Mouse (Mus musculus) cerebellum, adult 2 months (tissue): ENCODE results near the gene Coq8b. TPM values are rescaled to one million over a fixed set of nuclear protein-coding genes. Genes with fewer than 3 reads are reported as not detected.

Experiments
- DNase-seq, 2 experiments: peaks; one replicate each; pipeline ENCODE4 v3.0.0; 2021
- H3K27ac ChIP-seq: fragments of 200-500 bp; 2 replicates; pipeline ENCODE4 v1.5.1; 2012; ENCODE audit warnings: low read length, control low read depth, inconsistent platforms; ENCODE audit not compliant: insufficient read depth
- H3K27me3 ChIP-seq: fragments of 200-500 bp; 2 replicates; pipeline ENCODE4 v1.6.1; 2012; ENCODE audit warnings: inconsistent platforms, mild to moderate bottlenecking, low read length, moderate library complexity; ENCODE audit not compliant: control insufficient read depth, insufficient read depth
- H3K4me1 ChIP-seq: fragments of 200-500 bp; 2 replicates; pipeline ENCODE4 v1.6.1; 2011; ENCODE audit warnings: low read length; ENCODE audit not compliant: control insufficient read depth, insufficient read depth
- H3K4me3 ChIP-seq: fragments of 200-500 bp; replicated peaks from 2 replicates; pipeline ENCODE3; 2011; ENCODE audit warnings: mild to moderate bottlenecking, low read depth, low read length, control low read depth; ENCODE audit not compliant: insufficient read depth
- CTCF ChIP-seq: fragments of 200-500 bp; IDR thresholded peaks from 2 replicates; pipeline ENCODE4 v1.5.1; 2011; ENCODE audit warnings: low read depth, mild to moderate bottlenecking, control low read depth, low read length, moderate library complexity, borderline replicate concordance; ENCODE audit not compliant: insufficient read depth
- POLR2A ChIP-seq: fragments of 200-500 bp; IDR thresholded peaks from 2 replicates; pipeline ENCODE4 v1.6.1; 2011; ENCODE audit warnings: low read length, control low read depth, borderline replicate concordance; ENCODE audit not compliant: insufficient read depth
- WGBS: fragments of 180-500 bp; shearing (Covaris S2); methylation state at CpG from one replicate; pipeline ENCODE4 v1.1.7; 2018; 5-methylcytosine and 5-hydroxymethylcytosine counted together
- polyA plus RNA-seq: library from polyadenylated mRNA; depleted of rRNA; stranded (reverse); fragments of >200 nt; gene quantifications from 2 replicates; pipeline ENCODE4 v1.2.3, GENCODE M21; 2012; rRNA removed

The Coq8b gene
- polyA plus RNA-seq, 1 experiment: 20.8 TPM

- no peak for DNase-seq
- no peak overlapping the region for H3K27ac ChIP-seq
- TF ChIP-seq CTCF: peak; percentile 46; the same call in 1 of the 2 replicates
- TF ChIP-seq POLR2A: no peak
- peaks cover 4% of the 10 kb centered on the region; the same call in 1 of the 2 replicates for H3K4me1 ChIP-seq
- H3K4me3 ChIP-seq: no peak overlapping the region
- 76% methylated on average over 24 of the region's 24 CpGs for WGBS
- no peaks in the 10 kb centered on the region for H3K27me3 ChIP-seq
These were observed 73.6 kb downstream of the Coq8b start for GRCm38 (mm10) chr7:27306161-27307160.

GRCm38 (mm10) chr7:27307551-27307950 lies 74.7 kb downstream of the Coq8b start:
- Histone ChIP-seq H3K4me1 (peaks cover 4% of the 10 kb centered on the region; the same call in 1 of the 2 replicates), H3K4me3 (no peak overlapping the region), H3K27me3 (no peaks in the 10 kb centered on the region), H3K27ac (no peak overlapping the region)
- TF ChIP-seq POLR2A: no peak
- peak; percentile 33; the same call in 1 of the 2 replicates for TF ChIP-seq CTCF
- 77% methylated on average over 9 of the region's 9 CpGs for WGBS
- DNase-seq: no peak

Other genes with a start within 250 kb of the Coq8b start
- gene Cyp2a12, start 203.9 kb upstream of the Coq8b start, polyA plus RNA-seq: not detected in 2 replicates
- gene Cyp2f2, start 113.1 kb upstream of the Coq8b start, polyA plus RNA-seq: 0.10 and 0.73 TPM in 2 replicates
- not detected in 2 replicates for gene Cyp2t4, start 79.3 kb upstream of the Coq8b start, polyA plus RNA-seq
- 115 and 120 TPM in 2 replicates for gene Egln2, start 66.2 kb upstream of the Coq8b start, polyA plus RNA-seq
- 175 and 176 TPM in 2 replicates for gene Rab4b, start 54.1 kb upstream of the Coq8b start, polyA plus RNA-seq
- not detected in 2 replicates for gene Gm21983, start 51.9 kb upstream of the Coq8b start, polyA plus RNA-seq
- 11.2 and 16.9 TPM in 2 replicates for gene Mia, start 51.9 kb upstream of the Coq8b start, polyA plus RNA-seq
- gene BC024978, start 37.2 kb upstream of the Coq8b start, polyA plus RNA-seq: 17.9 and 18.8 TPM in 2 replicates
- gene Snrpa, start 36.8 kb upstream of the Coq8b start, polyA plus RNA-seq: 158 and 173 TPM in 2 replicates
- 12.4 and 13.2 TPM in 2 replicates for gene Itpkc, start 4.4 kb upstream of the Coq8b start, polyA plus RNA-seq
- gene Numbl, start 25.4 kb downstream of the Coq8b start, polyA plus RNA-seq: 56.7 and 64.1 TPM in 2 replicates
- gene Ltbp4, start 104.7 kb downstream of the Coq8b start, polyA plus RNA-seq: 26.9 and 28.2 TPM in 2 replicates
- gene Shkbp1, start 123.0 kb downstream of the Coq8b start, polyA plus RNA-seq: 41.6 and 43.7 TPM in 2 replicates
- gene Gm20479, start 124.4 kb downstream of the Coq8b start, polyA plus RNA-seq: 0.38 TPM in 1 of 2 replicates, not detected in the other
- gene Sptbn4, start 214.7 kb downstream of the Coq8b start, polyA plus RNA-seq: 171 and 177 TPM in 2 replicates
- 24.2 and 25.2 TPM in 2 replicates for gene Blvrb, start 215.0 kb downstream of the Coq8b start, polyA plus RNA-seq
- gene Sertad3, start 240.7 kb downstream of the Coq8b start, polyA plus RNA-seq: 8.1 and 8.9 TPM in 2 replicates